Mouse (Mus musculus): ENCODE data around the gene Galk1. TPM values are rescaled to one million over a fixed set of nuclear protein-coding genes. Genes with fewer than 3 reads are reported as not detected.

The Galk1 gene
- polyA plus RNA-seq, 1 experiment from 2014 or later = 190 TPM

DNA sequence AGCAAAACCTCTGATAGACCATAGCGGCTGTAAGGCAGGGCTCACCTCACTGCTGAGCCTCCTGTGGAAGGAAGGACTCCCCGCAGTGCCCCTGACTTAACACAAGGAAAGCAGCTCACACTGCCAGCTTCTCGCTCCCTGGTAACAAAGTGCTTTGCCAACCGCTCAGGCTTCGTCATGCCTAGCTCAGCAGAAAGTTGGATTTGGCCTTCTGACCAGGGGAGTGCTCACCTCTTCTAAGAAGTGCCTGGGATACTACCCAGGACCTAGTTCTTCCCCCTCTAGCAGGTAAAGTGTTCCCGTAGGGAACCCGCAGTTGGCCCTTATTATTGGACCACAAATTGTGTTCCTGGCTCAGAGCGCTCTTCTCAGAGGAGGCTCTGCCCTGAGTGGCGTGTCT, 53.5 kb downstream of the Galk1 start:
- H3K27me3 ChIP-seq (ENCODE audit: control insufficient read depth, insufficient read depth, low read depth, low read length) = no peaks in the 10 kb centered on the region
- 97% methylated on average over 9 of the region's 9 CpGs for WGBS
- H3K36me3 ChIP-seq (ENCODE audit: control insufficient read depth, insufficient read depth, low read length) = peaks cover 21% of the 10 kb centered on the region
- no peak overlapping the region for H3K9ac ChIP-seq (ENCODE audit: low read length)
- H3K27ac ChIP-seq (ENCODE audit: low read length) = no peak overlapping the region
- ATAC-seq (ENCODE audit: low read depth) = no peak
- no peak overlapping the region for H3K4me3 ChIP-seq (ENCODE audit: low read length)
- no peaks in the 10 kb centered on the region for H3K9me3 ChIP-seq (ENCODE audit: control insufficient read depth, low read length)
- H3K4me2 ChIP-seq (ENCODE audit: low read depth, low read length) = no peak overlapping the region
- 0 out of 2 replicates have a peak, but pooled peaks cover 3% of the 10 kb centered on the region for H3K4me1 ChIP-seq (replicated peaks; ENCODE audit: control insufficient read depth, insufficient read depth, low read length)

Other genes starting within 250 kb of the Galk1 start
- gene Tmem94, start 247.3 kb downstream of the Galk1 start, polyA plus RNA-seq (2015; fragmentation: Nextera tagmentation; extraction: Ambion mirVana) = 28.2 and 29.1 TPM in 2 replicates
- 21.6 and 22.0 TPM in 2 replicates for gene Caskin2, start 199.1 kb downstream of the Galk1 start, polyA plus RNA-seq (2015; fragmentation: Nextera tagmentation; extraction: Ambion mirVana)
- 36.9 and 38.1 TPM in 2 replicates for gene Tsen54, start 198.0 kb downstream of the Galk1 start, polyA plus RNA-seq (2015; fragmentation: Nextera tagmentation; extraction: Ambion mirVana)
- gene Llgl2, start 188.7 kb downstream of the Galk1 start, polyA plus RNA-seq (2015; fragmentation: Nextera tagmentation; extraction: Ambion mirVana) = 45.0 and 58.7 TPM in 2 replicates
- gene Myo15b, start 154.3 kb downstream of the Galk1 start, polyA plus RNA-seq (2015; fragmentation: Nextera tagmentation; extraction: Ambion mirVana) = 0.83 and 2.0 TPM in 2 replicates
- gene Smim5, start 112.8 kb downstream of the Galk1 start, polyA plus RNA-seq (2015; fragmentation: Nextera tagmentation; extraction: Ambion mirVana) = 5.6 and 8.9 TPM in 2 replicates
- gene Smim6, start 100.7 kb downstream of the Galk1 start, polyA plus RNA-seq (2015; fragmentation: Nextera tagmentation; extraction: Ambion mirVana) = 35.5 and 36.2 TPM in 2 replicates
- 34.3 and 36.8 TPM in 2 replicates for gene Sap30bp, start 79.4 kb downstream of the Galk1 start, polyA plus RNA-seq (2015; fragmentation: Nextera tagmentation; extraction: Ambion mirVana)
- gene Recql5, start 79.2 kb downstream of the Galk1 start, polyA plus RNA-seq (2015; fragmentation: Nextera tagmentation; extraction: Ambion mirVana) = 23.6 and 25.7 TPM in 2 replicates
- gene Itgb4, start 38.0 kb downstream of the Galk1 start, polyA plus RNA-seq (2015; fragmentation: Nextera tagmentation; extraction: Ambion mirVana) = 3.4 and 3.8 TPM in 2 replicates
- gene H3f3b, start 15.2 kb upstream of the Galk1 start, polyA plus RNA-seq (2015; fragmentation: Nextera tagmentation; extraction: Ambion mirVana) = 1,792 and 1,937 TPM in 2 replicates
- 37.9 and 41.3 TPM in 2 replicates for gene Unk, start 17.6 kb upstream of the Galk1 start, polyA plus RNA-seq (2015; fragmentation: Nextera tagmentation; extraction: Ambion mirVana)
- 7.2 and 8.9 TPM in 2 replicates for gene Unc13d, start 65.2 kb upstream of the Galk1 start, polyA plus RNA-seq (2015; fragmentation: Nextera tagmentation; extraction: Ambion mirVana)
- gene Wbp2, start 74.3 kb upstream of the Galk1 start, polyA plus RNA-seq (2015; fragmentation: Nextera tagmentation; extraction: Ambion mirVana) = 95.4 and 98.9 TPM in 2 replicates
- 20.4 and 24.8 TPM in 2 replicates for gene Trim47, start 114.5 kb upstream of the Galk1 start, polyA plus RNA-seq (2015; fragmentation: Nextera tagmentation; extraction: Ambion mirVana)
- gene Trim65, start 118.4 kb upstream of the Galk1 start, polyA plus RNA-seq (2015; fragmentation: Nextera tagmentation; extraction: Ambion mirVana) = 5.1 and 6.4 TPM in 2 replicates
- 79.3 and 80.6 TPM in 2 replicates for gene Mrpl38, start 126.1 kb upstream of the Galk1 start, polyA plus RNA-seq (2015; fragmentation: Nextera tagmentation; extraction: Ambion mirVana)
- gene Fbf1, start 155.4 kb upstream of the Galk1 start, polyA plus RNA-seq (2015; fragmentation: Nextera tagmentation; extraction: Ambion mirVana) = 36.1 and 37.3 TPM in 2 replicates
- 74.9 and 87.3 TPM in 2 replicates for gene Ten1, start 186.1 kb upstream of the Galk1 start, polyA plus RNA-seq (2015; fragmentation: Nextera tagmentation; extraction: Ambion mirVana)
- 23.6 and 24.3 TPM in 2 replicates for gene Acox1, start 186.3 kb upstream of the Galk1 start, polyA plus RNA-seq (2015; fragmentation: Nextera tagmentation; extraction: Ambion mirVana)
- gene Evpl, start 225.4 kb upstream of the Galk1 start, polyA plus RNA-seq (2015; fragmentation: Nextera tagmentation; extraction: Ambion mirVana) = 4.4 and 4.7 TPM in 2 replicates